Mouse (Mus musculus) spleen, postnatal 4 days (tissue): ENCODE data around the gene Rpn2.

Source experiments
- DNase-seq, 2 experiments: peaks; one replicate each; pipeline ENCODE4 v3.0.0; 2022; ENCODE audit warnings: low spot score in 2 of 2

Rpn2 gene

GRCm38 (mm10) chr2:157349121-157349778 is 70.4 kb downstream of the Rpn2 start:
- DNase-seq: no peak

DNA sequence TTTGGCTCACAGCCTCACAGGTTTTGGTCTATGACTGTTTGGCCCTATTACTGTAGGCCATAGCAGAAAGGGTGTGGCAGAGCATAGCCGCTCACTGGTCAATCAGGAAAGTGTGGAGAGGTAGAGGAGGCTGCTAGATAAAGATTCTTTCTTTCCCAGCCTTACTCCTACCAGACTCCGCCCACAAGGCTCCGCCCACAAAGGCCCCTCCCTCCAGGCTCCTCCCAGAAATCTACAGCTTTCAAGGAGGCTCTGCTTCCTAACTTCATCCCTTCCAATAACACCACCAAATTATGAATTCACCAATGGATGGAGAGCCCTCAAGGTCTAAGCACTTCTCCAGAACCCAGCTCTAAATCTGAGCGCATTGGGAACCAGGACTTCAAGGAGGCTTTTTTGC is 74.4 kb downstream of the Rpn2 start:
- no peak for DNase-seq

GRCm38 (mm10) chr2:157354106-157354505 is 75.3 kb downstream of the Rpn2 start:
- no peak for DNase-seq

DNA sequence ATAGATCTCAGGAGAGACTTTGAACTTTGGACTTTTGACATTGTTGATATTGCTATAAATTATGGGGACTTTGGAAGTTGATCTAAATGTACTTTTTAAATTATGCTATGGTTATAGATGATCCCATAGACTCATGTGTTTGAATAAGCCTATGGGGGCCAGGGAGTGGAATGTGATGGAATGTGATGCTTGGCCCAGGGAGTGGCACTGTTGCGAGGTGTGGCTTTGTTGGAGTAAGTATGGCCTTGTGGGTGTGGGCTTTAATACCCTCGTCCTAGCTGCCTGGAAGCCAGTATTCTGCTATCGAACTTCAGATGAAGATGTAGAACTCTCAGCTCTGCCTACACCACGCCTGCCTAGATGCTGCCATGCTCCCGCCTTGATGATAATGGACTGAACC is 81.2 kb downstream of the Rpn2 start:
- DNase-seq: no peak

- no peak for DNase-seq
Measured at GRCm38 (mm10) chr2:157363031-157363430, 84.2 kb downstream of the Rpn2 start.

DNA sequence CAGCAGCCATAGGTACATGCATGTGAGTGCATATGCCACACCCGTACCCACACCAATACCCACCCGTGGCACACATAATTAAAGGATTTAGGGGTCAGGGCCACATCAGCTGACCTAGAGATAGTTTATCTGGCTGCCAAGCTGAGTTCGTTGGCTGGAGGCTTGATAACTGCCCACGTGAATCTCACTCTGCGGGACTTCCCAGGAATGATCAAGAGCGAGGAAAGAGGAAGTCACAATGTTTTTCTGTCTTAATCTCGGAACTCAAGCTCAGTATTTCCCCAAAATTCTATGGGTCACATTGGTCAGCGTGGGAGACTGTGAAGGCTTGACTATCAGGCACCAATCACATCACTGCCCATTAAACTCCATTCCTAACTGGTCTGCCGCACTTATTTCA is 87.9 kb downstream of the Rpn2 start:
- no peak for DNase-seq

GRCm38 (mm10) chr2:157367184-157367893 is 88.5 kb downstream of the Rpn2 start, which contains the start of gene Manbal:
Gene Manbal (plus strand): TSS chr2:157367594.
- DNase-seq: peak; percentile 95 to 98

DNA sequence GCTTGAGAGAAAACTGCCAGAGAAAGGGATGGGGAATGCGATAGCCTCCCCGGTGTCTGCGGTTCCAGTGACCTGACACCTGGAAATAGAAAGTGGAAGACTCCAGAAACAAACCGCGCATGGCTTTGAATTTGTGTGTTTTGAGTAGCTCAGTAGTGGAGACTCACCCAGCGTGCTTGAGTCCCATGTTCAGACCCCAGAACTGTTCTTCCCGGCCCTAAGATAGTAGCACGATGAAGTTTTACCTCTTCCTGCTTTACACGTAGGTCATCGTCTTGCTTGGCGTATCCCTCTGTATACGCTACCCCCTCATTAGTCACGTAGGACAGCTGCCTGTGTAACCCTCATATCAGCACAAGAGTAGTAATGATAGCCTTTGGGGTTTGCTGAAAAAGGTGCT is 89.2 kb downstream of the Rpn2 start:
- DNase-seq: no peak

DNA sequence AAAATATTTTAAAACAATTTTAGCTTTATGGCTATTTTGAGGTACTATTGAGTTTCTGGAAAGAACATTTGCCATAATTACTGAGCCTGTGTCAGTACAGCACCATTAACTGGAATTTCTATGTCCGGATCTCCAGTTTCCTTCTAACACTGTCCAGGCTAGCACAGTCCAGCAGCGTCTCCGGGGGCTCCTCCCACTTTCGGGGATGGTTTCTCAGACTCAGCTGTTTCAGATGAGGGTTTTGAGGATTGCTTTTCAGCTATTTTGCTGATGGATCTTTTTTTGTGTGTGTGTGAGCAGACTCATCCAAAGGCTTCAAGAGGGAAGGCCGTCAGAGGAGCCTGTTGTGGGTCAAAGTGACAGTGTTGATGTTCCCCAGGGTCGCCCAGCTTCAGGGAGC is 92.9 kb downstream of the Rpn2 start:
- DNase-seq: no peak

- DNase-seq: no peak
Measured at GRCm38 (mm10) chr2:157373681-157374080, 94.9 kb downstream of the Rpn2 start.

GRCm38 (mm10) chr2:157375051-157375450 is 96.2 kb downstream of the Rpn2 start:
- no peak for DNase-seq
